Mouse (Mus musculus): Measurements from ENCODE around the gene Cd47. TPM values are rescaled to one million over a fixed set of nuclear protein-coding genes. Genes with fewer than 3 reads are reported as not detected.

Gene Cd47
- polyA plus RNA-seq, 1 experiment from 2014 or later, result 63.3 TPM

DNA sequence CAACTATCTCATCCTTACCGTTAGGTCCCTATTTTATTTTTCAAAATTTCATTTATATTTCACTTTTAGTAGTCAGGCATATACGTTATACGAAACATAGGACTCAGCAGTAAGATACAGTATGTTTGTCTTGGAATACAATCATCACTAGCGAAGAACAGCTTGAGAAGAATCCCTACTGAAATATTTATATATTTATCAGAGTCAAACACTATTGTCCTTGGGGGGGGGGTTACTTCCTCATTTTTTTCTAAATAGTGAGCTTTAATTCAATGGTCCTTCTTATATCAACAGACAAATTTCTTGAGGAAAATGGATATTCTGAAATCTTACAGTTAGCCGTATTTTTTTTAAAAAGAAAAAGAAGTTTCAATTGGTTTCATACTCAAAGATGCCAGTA is 101.8 kb downstream of the Cd47 start:
- 92% methylated on average over 5 of the region's 5 CpGs for WGBS
- H3K4me3 ChIP-seq, result no peak overlapping the region

DNA sequence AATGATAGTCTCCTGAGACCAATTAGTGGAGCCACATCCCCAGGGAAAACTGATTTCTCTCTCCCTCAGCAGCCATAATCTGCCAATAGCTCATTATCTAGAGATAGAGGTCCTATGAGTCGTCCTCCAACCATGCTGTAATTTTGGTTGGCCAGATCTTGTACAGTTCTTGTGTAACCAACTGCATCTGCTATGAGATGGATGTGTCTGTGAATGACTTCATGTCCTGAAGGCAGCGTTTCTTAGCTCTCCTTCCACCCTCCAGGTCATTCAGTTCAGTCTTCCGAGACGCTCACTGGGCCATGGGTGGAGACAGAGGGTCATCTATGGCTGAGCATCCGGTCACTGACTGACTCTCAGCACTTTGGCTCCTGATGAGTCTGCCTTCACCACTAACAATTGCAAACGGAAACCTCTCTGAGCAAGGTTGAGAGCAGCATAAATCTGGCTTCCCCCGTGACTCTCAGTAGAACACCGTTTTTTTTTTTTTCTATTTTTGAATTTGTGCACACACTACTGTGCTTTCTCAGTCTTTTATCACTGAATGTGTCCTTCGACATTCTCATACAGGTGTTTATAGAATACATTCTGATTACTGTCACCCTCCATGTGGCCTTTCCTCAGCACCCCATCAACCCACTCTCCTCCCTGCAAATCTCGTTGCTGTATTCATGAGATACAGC is 104.1 kb downstream of the Cd47 start:
- H3K36me3 ChIP-seq, result peaks cover 11% of the 10 kb centered on the region; the same call in 1 of the 2 replicates
- no peaks in the 10 kb centered on the region for H3K27me3 ChIP-seq (replicated peaks)
- H3K9me3 ChIP-seq (replicated peaks), result no peaks in the 10 kb centered on the region
- H3K4me3 ChIP-seq, result no peak overlapping the region
- H3K4me1 ChIP-seq (replicated peaks), result peaks cover 33% of the 10 kb centered on the region
- H3K27ac ChIP-seq (ENCODE audit: poor library complexity, severe bottlenecking), result peak overlapping the region; percentile 65
- peak overlapping the region; percentile 36; the same call in 1 of the 2 replicates for H3K4me2 ChIP-seq
- H3K9ac ChIP-seq, result no peak overlapping the region
- WGBS, result 72% methylated on average over 10 of the region's 10 CpGs
- ATAC-seq (ENCODE audit: insufficient number of reproducible peaks, low FRiP score), result no peak

More for the DNA sequence above, 101.8 kb downstream of the Cd47 start:
- Histone ChIP-seq H3K36me3 (peaks cover 11% of the 10 kb centered on the region; the same call in 1 of the 2 replicates), H3K27ac (ENCODE audit: poor library complexity, severe bottlenecking) (no peak overlapping the region), H3K27me3 (replicated peaks) (no peaks in the 10 kb centered on the region), H3K9me3 (replicated peaks) (no peaks in the 10 kb centered on the region), H3K4me1 (replicated peaks) (peaks cover 29% of the 10 kb centered on the region), H3K4me2 (no peak overlapping the region), H3K9ac (no peak overlapping the region)
- ATAC-seq (ENCODE audit: insufficient number of reproducible peaks, low FRiP score), result no peak

DNA sequence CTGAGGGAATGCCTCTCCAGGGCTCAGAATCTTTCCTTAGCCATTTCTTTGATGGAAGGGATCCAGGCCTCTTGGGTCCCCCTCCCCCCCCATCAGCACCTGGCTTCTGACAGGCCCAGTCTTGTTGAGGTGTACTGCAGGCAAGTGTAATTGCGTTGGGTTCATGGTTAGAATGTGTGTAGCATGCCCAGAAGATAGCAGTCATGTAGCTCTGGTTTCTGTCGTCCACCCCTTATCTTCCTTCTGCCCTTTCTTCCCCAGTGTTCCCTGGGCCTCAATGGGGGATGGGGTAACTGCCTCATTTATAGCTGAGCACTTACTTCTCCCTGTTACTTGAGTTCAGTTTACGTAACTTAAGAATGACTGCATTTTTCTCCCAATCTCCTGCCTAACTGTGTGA is 104.7 kb downstream of the Cd47 start:
- Histone ChIP-seq H3K36me3 (peaks cover 11% of the 10 kb centered on the region; the same call in 1 of the 2 replicates), H3K9ac (no peak overlapping the region), H3K27ac (ENCODE audit: poor library complexity, severe bottlenecking) (peak overlapping the region; percentile 65), H3K4me2 (peak overlapping the region; percentile 36), H3K9me3 (replicated peaks) (no peaks in the 10 kb centered on the region), H3K4me3 (no peak overlapping the region), H3K4me1 (replicated peaks) (peaks cover 36% of the 10 kb centered on the region), H3K27me3 (replicated peaks) (no peaks in the 10 kb centered on the region)
- WGBS, result 17% methylated on average over 3 of the region's 3 CpGs
- peak; percentile 75 for ATAC-seq (ENCODE audit: insufficient number of reproducible peaks, low FRiP score)

DNA sequence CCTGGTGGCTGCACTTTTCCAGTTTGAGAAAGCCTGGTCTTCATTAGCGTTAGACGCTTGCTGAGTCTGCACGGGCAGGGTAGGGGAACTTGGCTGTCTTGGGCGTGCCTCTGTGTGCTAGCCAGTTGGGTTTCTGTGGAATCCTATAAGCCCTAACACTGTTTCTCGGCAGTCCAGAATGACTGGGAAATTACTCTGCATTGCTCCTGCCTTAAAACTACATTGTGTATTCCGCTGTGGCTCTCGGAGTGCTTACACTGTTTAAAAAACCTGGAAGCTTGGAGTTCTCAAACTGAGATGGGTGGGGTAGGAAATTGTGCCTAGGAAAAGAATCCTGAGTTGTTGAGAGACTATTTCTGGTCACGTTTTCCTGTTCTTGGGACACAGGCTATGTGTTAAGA is 105.3 kb downstream of the Cd47 start:
- Histone ChIP-seq H3K9ac (no peak overlapping the region), H3K4me1 (replicated peaks) (peaks cover 36% of the 10 kb centered on the region), H3K4me3 (no peak overlapping the region), H3K27me3 (replicated peaks) (no peaks in the 10 kb centered on the region), H3K27ac (ENCODE audit: poor library complexity, severe bottlenecking) (peak overlapping the region; percentile 65), H3K4me2 (0 out of 2 replicates have a peak overlapping the region, but pooled peaks have one; percentile 36), H3K36me3 (peaks cover 11% of the 10 kb centered on the region; the same call in 1 of the 2 replicates), H3K9me3 (replicated peaks) (no peaks in the 10 kb centered on the region)
- ATAC-seq (ENCODE audit: insufficient number of reproducible peaks, low FRiP score), result 0 out of 2 replicates have a peak, but pooled peaks have one; percentile 46
- WGBS, result 46% methylated on average over 8 of the region's 8 CpGs

DNA sequence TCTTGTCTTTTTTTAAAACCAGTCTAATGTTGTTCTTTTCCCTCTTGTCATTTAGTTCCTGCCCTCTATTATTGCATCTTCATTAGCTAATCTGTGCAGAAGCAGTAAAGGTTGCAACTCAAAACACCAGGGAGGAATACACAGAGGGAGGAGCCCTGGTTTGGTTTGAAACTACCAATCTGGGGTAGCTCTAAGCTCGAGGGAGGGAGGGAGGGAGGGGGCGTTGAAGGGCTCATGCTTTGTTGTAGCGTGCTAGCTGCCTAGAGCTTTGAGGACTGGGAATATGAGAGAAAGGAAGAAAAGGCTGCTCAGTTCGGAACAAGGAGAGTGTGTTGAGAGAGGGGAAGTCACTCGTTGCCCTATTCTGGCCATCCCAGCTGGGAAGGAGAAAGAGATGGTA is 105.7 kb downstream of the Cd47 start:
- Histone ChIP-seq H3K36me3 (peaks cover 11% of the 10 kb centered on the region; the same call in 1 of the 2 replicates), H3K27ac (ENCODE audit: poor library complexity, severe bottlenecking) (peak overlapping the region; percentile 65), H3K9ac (no peak overlapping the region), H3K4me2 (peak overlapping the region; percentile 2; the same call in 1 of the 2 replicates), H3K4me3 (no peak overlapping the region), H3K9me3 (replicated peaks) (no peaks in the 10 kb centered on the region), H3K4me1 (replicated peaks) (peaks cover 36% of the 10 kb centered on the region), H3K27me3 (replicated peaks) (no peaks in the 10 kb centered on the region)
- 25% methylated on average over 5 of the region's 5 CpGs for WGBS
- ATAC-seq (ENCODE audit: insufficient number of reproducible peaks, low FRiP score), result no peak

DNA sequence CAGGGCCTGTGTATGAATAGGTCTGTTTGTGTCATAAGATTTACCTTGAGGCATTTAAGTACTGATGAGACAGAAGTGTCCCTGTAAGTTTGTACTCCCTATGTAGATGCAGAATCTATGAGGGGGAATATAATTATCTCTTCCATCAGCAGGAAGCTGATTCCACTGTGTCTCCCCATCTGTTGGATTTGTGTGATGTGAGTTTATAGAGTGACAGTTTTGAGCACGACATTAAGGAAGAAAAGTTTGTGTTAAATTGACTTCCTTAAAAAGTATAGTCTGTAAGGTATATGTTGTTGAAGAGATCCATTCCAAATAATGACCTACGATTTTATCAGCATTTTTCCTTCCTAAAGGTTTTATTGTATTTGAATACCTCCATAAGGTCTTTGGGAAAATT is 106.6 kb downstream of the Cd47 start:
- Histone ChIP-seq H3K4me2 (no peak overlapping the region), H3K27ac (ENCODE audit: poor library complexity, severe bottlenecking) (no peak overlapping the region)
- WGBS, result 85% methylated on average over 2 of the region's 2 CpGs

DNA sequence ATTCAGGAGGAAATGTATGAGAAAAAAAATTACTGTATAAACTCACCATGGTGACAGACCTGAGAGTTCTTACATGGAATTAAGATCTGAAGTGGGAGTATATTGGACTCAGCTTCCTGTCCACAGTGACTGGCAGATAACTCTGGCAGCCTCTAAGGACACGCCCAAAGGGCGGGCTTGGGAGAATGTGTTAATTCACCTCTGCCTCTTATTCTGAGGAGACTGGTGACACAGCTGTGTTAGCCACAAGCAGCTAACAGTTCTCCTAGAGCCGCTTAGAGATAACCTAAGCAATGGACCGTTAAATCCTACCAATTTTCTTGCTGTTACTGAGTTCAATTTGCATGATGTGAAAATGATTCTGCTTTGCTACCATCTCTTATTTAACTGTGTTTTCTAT is 107.0 kb downstream of the Cd47 start:
- no peak overlapping the region for H3K4me2 ChIP-seq
- no peak overlapping the region for H3K9ac ChIP-seq
- no peaks in the 10 kb centered on the region for H3K27me3 ChIP-seq (replicated peaks)
- H3K4me1 ChIP-seq (replicated peaks), result peaks cover 36% of the 10 kb centered on the region
- no peak overlapping the region for H3K4me3 ChIP-seq
- no peaks in the 10 kb centered on the region for H3K9me3 ChIP-seq (replicated peaks)
- WGBS, result 15% methylated on average over 4 of the region's 4 CpGs
- no peak overlapping the region for H3K27ac ChIP-seq (ENCODE audit: poor library complexity, severe bottlenecking)
- peaks cover 11% of the 10 kb centered on the region; the same call in 1 of the 2 replicates for H3K36me3 ChIP-seq
- ATAC-seq (ENCODE audit: insufficient number of reproducible peaks, low FRiP score), result peak; percentile 83

More for the DNA sequence above, 106.6 kb downstream of the Cd47 start:
- Histone ChIP-seq H3K4me3 (no peak overlapping the region), H3K36me3 (peaks cover 11% of the 10 kb centered on the region; the same call in 1 of the 2 replicates), H3K4me1 (replicated peaks) (peaks cover 36% of the 10 kb centered on the region), H3K27me3 (replicated peaks) (no peaks in the 10 kb centered on the region), H3K9me3 (replicated peaks) (no peaks in the 10 kb centered on the region), H3K9ac (no peak overlapping the region)
- ATAC-seq (ENCODE audit: insufficient number of reproducible peaks, low FRiP score), result no peak

DNA sequence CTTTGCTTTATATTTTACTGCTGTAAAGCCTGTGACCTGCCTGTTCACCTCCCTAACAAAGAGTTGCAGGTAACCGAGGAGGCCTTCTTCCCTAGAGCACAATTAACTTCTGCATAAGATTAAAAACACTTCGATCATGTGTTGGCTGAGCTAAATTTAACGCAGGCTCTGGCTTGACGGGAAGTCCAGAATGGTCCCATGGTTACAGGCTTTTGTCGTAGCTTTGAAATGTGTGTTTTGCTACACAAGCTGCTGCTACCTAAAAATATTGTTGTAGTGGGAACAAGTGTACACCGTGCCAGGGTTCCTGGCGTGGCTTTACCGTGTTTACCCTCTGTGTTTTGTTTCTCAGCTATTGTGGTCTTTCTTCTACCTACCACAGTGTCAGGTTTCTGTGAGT is 109.2 kb downstream of the Cd47 start:
- Histone ChIP-seq H3K9me3 (replicated peaks) (no peaks in the 10 kb centered on the region), H3K27ac (ENCODE audit: poor library complexity, severe bottlenecking) (no peak overlapping the region; the same call in 1 of the 2 replicates), H3K4me2 (peak overlapping the region; percentile 19; the same call in 1 of the 2 replicates), H3K27me3 (replicated peaks) (no peaks in the 10 kb centered on the region), H3K4me1 (replicated peaks) (peaks cover 33% of the 10 kb centered on the region), H3K36me3 (peaks cover 4% of the 10 kb centered on the region; the same call in 1 of the 2 replicates), H3K9ac (no peak overlapping the region), H3K4me3 (no peak overlapping the region)
- no peak for ATAC-seq (ENCODE audit: insufficient number of reproducible peaks, low FRiP score)
- WGBS, result 48% methylated on average over 8 of the region's 8 CpGs

DNA sequence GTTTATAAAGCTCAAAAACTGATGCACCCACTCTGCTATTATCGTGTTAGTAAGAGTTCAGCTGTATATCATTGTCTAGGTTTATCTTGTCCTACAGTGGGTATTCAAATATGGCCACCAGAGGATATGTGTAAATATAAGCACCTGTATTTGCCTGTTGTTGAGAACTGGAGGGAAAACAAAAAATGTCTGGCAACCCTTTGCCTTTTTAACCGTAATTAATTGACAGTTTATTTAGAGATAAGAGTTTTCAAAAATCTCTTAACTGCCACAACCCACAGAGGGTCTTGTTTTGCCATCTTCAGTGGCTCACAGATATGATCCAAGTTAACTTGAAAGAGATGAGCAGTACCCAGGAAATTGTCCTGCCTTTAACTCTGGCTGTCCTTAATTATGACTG is 113.8 kb downstream of the Cd47 start:
- Histone ChIP-seq H3K27me3 (replicated peaks) (no peaks in the 10 kb centered on the region), H3K4me1 (replicated peaks) (peaks cover 9% of the 10 kb centered on the region; the same call in 1 of the 2 replicates), H3K9me3 (replicated peaks) (no peaks in the 10 kb centered on the region), H3K4me3 (no peak overlapping the region), H3K36me3 (peaks cover 4% of the 10 kb centered on the region; the same call in 1 of the 2 replicates), H3K27ac (ENCODE audit: poor library complexity, severe bottlenecking) (no peak overlapping the region), H3K4me2 (no peak overlapping the region), H3K9ac (no peak overlapping the region)
- no peak for ATAC-seq (ENCODE audit: insufficient number of reproducible peaks, low FRiP score)
- 74% methylated on average over 2 of the region's 2 CpGs for WGBS

DNA sequence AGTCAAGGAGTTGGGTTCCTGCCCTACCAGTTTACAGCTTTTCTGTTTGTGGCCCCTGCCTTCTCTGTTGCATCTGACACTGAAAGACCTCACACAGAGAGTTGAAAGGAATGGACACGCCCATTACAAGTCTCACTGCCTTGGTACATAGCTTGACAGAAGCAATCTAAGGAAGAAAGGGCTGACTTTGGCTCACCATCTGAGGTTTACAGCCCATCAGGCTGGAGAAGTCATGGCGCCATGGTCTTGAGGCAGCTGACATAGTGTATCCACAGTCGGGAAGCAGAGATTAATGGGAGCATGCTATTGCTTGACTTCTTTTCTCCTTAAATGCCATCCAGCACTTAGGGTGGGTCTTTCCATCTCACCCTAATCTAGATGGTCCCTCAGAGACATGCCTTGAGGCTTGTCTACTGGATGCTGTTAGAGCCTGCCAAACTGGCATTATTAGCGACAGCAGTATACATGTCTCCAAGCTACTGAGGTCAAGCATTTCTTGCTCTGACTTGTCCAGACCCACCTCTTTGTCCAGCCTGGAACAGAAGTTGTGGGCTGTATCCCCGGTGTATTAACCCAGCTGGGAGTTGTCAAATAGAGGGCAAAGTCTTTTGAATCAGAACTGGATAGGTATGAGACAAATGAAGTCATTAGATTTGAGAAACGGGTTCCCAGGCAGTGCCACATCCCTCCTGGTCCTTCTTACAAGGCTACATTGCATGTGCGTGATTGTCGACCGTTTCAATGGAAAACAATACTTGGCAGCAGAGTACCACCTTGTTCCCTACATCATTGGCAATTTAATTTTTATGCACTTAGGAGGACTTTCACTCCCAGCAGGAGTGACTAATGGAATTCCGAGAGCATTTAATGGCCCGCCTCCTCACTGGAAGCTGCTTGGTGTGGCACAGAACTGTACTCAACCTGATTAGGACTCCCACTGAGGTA is 115.5 kb downstream of the Cd47 start:
- H3K4me2 ChIP-seq, result no peak overlapping the region
- H3K27me3 ChIP-seq (replicated peaks), result no peaks in the 10 kb centered on the region
- H3K27ac ChIP-seq (ENCODE audit: poor library complexity, severe bottlenecking), result no peak overlapping the region
- no peak overlapping the region for H3K9ac ChIP-seq
- H3K4me1 ChIP-seq (replicated peaks), result 0 out of 2 replicates have a peak, but pooled peaks cover 2% of the 10 kb centered on the region
- 85% methylated on average over 11 of the region's 11 CpGs for WGBS
- H3K36me3 ChIP-seq, result peaks cover 4% of the 10 kb centered on the region; the same call in 1 of the 2 replicates
- H3K9me3 ChIP-seq (replicated peaks), result no peaks in the 10 kb centered on the region
- no peak for ATAC-seq (ENCODE audit: insufficient number of reproducible peaks, low FRiP score)
- no peak overlapping the region for H3K4me3 ChIP-seq

DNA sequence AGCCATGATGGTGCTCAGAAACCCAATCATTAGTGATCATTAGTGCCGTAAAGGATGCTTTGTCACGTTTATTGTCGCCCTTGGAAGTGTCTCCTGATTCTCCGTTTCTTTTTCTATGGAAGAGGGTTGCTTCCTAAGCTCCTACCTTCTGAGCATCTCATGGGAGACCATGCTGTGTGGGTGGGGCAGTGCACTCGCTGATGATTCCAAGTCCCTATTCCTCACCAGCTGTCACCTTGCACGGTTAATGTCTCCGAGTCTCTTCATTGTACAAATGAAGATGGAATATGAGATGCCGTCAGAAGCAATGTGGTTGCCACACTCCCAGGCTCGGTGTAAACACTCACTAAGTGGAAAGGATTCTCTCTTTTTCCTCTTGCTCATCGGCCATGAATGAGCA is 119.9 kb downstream of the Cd47 start:
- no peak overlapping the region for H3K4me2 ChIP-seq
- ATAC-seq (ENCODE audit: insufficient number of reproducible peaks, low FRiP score), result no peak
- H3K4me1 ChIP-seq (replicated peaks), result peaks cover 3% of the 10 kb centered on the region; the same call in 1 of the 2 replicates
- H3K9me3 ChIP-seq (replicated peaks), result no peaks in the 10 kb centered on the region
- H3K9ac ChIP-seq, result no peak overlapping the region
- H3K4me3 ChIP-seq, result no peak overlapping the region
- 90% methylated on average over 10 of the region's 10 CpGs for WGBS
- no peak overlapping the region for H3K27ac ChIP-seq (ENCODE audit: poor library complexity, severe bottlenecking)
- H3K36me3 ChIP-seq, result no peaks in the 10 kb centered on the region
- no peaks in the 10 kb centered on the region for H3K27me3 ChIP-seq (replicated peaks)

Measured in heart, embryonic 12.5 days (tissue).